Mouse (Mus musculus) midbrain, embryonic 15.5 days (tissue): ENCODE results near the gene Gm20795. TPM values are rescaled to one million over a fixed set of nuclear protein-coding genes. Genes with fewer than 3 reads are reported as not detected.
"Not testable (repeated sequence)": the region's sequence is repeated elsewhere in the genome, so short reads cannot be mapped to it uniquely, and the experiment has no call there.

Experiments
- ATAC-seq: fragments of 200-750 bp; cut with Nextera tagmentation; replicated peaks from 2 replicates; pipeline ENCODE4 v1.8.0; 2017; ENCODE audit warnings: moderate TSS enrichment
- H3K27ac ChIP-seq: fragments of 300-500 bp; sonication (generic); 2 replicates; pipeline ENCODE4 v1.5.1; 2015; ENCODE audit warnings: mild to moderate bottlenecking, inconsistent platforms
- H3K27me3 ChIP-seq: fragments of 300-500 bp; sonication (generic); replicated peaks from 2 replicates; pipeline ENCODE4 v1.6.1; 2015; ENCODE audit warnings: inconsistent platforms
- H3K36me3 ChIP-seq: fragments of 300-500 bp; sonication (generic); replicated peaks from 2 replicates; pipeline ENCODE4 v1.6.1; 2015; ENCODE audit warnings: inconsistent platforms
- H3K4me1 ChIP-seq: fragments of 300-500 bp; sonication (generic); 2 replicates; pipeline ENCODE4 v1.6.1; 2015; ENCODE audit warnings: inconsistent platforms
- H3K4me2 ChIP-seq: fragments of 300-500 bp; sonication (generic); 2 replicates; pipeline ENCODE4 v1.6.1; 2015; ENCODE audit warnings: inconsistent platforms, mild to moderate bottlenecking, moderate library complexity
- H3K4me3 ChIP-seq: fragments of 300-500 bp; sonication (generic); 2 replicates; pipeline ENCODE4 v1.5.1; 2015; ENCODE audit warnings: mild to moderate bottlenecking, inconsistent platforms
- H3K9ac ChIP-seq: fragments of 300-500 bp; sonication (generic); 2 replicates; pipeline ENCODE4 v1.6.1; 2015; ENCODE audit warnings: mild to moderate bottlenecking, inconsistent platforms
- H3K9me3 ChIP-seq: fragments of 300-500 bp; sonication (generic); 2 replicates; pipeline ENCODE4 v1.6.1; 2016; ENCODE audit warnings: inconsistent platforms
- WGBS: fragments of 180-500 bp; shearing (Covaris S2); methylation state at CpG from one replicate; pipeline ENCODE4 v1.1.7; 2015; ENCODE audit warnings: mixed read lengths; 5-methylcytosine and 5-hydroxymethylcytosine counted together
- polyA plus RNA-seq: library from polyadenylated mRNA; unstranded; fragments of >200 nt; fragmentation: Nextera tagmentation; extraction: Ambion mirVana; gene quantifications from 2 replicates; pipeline ENCODE4 v1.2.1, GENCODE M21; 2015

Gene Gm20795
- not detected in 2 replicates for polyA plus RNA-seq

DNA sequence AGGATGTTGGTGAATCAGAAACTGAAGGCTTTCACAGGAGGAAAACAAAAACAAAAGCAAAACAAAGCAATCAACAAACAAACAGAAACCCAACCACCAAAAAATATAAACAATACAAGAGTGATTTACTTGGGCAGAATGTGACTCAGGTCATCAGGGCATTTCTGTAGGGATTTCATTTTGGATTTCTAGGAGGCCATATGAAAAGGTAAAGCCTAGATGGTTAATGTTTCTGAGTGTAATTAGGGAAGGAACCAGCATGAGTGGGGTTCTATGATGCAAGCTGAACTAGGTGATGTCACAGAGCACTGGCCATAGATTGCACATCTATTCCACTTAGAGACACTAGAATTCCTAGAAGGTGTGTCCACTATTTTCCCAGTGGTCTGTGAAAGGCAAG is at the start of gene Gm20795:
TSS of gene Gm20795 (plus strand) at position 301 of the 400 bp plus-strand sequence.
- not testable (repeated sequence) for H3K4me2 ChIP-seq, H3K27me3 ChIP-seq, H3K4me1 ChIP-seq, H3K36me3 ChIP-seq, H3K9me3 ChIP-seq, H3K9ac ChIP-seq, ATAC-seq, H3K4me3 ChIP-seq, H3K27ac ChIP-seq

DNA sequence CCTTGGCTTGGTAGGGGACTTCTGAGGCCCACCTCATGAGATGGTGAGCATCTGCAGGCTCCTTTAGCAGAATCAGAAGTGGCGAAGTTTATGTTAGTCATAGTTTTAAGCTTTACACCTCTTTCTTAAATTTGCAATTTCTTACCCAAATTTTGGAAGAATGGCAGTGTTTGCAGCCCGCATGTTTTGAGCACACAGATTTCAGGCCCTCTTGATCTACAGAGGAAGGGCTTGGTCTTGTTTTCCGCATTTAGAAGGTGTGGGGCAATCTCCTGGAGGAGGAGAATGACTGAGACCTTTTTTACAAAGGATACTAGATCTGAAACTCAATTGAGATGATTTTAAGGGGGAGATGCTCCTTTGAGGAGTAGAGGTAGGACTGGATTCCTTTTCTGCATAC is 29.0 kb upstream of the Gm20795 start, which contains the start of gene Gm21797:
TSS of gene Gm21797 (minus strand) at position 101 of the 400 bp plus-strand sequence.
- WGBS: no CpG with 5 or more reads among the region's 3 CpGs
- not testable (repeated sequence) for ATAC-seq, H3K36me3 ChIP-seq

More for the DNA sequence above, 29.0 kb upstream of the Gm20795 start, which contains the start of gene Gm21797:
- H3K4me3 ChIP-seq, H3K27ac ChIP-seq, H3K9ac ChIP-seq, H3K4me1 ChIP-seq, H3K9me3 ChIP-seq, H3K4me2 ChIP-seq, H3K27me3 ChIP-seq: not testable (repeated sequence)

Other genes starting within 250 kb of the Gm20795 start
- gene Gm21852, start 152.9 kb upstream of the Gm20795 start, polyA plus RNA-seq: not detected in 2 replicates
- gene Gm21797, start 29.1 kb upstream of the Gm20795 start, polyA plus RNA-seq: not detected in 2 replicates